In the genomic region with DNA sequence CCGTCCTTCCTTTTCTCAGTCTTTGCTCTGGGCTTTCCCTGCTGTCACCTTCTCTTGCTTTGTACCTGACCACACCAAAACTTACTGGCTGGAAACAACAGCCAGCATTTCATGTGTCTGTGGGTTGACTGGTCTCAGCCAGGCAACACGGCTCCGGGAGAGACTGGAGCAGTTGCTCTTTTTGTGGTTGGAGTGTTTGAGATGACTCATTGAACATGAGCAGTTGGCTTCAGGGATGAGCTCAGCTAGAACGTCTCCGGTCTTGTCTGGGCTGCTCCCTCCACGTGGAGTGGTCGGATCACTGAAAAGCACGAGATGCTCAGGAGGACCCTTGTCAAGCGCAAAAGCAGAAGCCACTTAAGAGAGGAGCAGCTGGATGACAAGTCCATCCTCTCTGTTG, we compare ENCODE assay signal across 15 mouse cellular contexts.
DNase-seq lines count a peak whose midpoint lies in the region; ATAC-seq and TF ChIP-seq lines count a peak whose summit lies in the region.
"Had no signal": no experiment of that assay in that cellular context is flagged by ENCODE, and none has a peak within 500 bp of the region (broad histone marks: within the 10 kb centered on the region; RNA-seq: fewer than 3 reads in every experiment).

No protein-coding gene starts in this region.

- H3K27ac ChIP-seq in forebrain, embryonic 13.5 days, result no peak overlapping the region
- H3K27ac ChIP-seq in midbrain, postnatal 0 days (ENCODE audit: low read depth, low read length), result no peak overlapping the region
- H3K27ac ChIP-seq: hindbrain, postnatal 0 days; limb, embryonic 15.5 days had no signal

- 87% methylated on average over 9 of the region's 9 CpGs for whole genome bisulfite sequencing in forebrain, embryonic 13.5 days
- 90% methylated on average over 9 of the region's 9 CpGs for whole genome bisulfite sequencing in midbrain, postnatal 0 days

- no peak overlapping the region for H3K4me3 ChIP-seq in C2C12 (ENCODE audit: insufficient read depth, poor library complexity, severe bottlenecking)
- H3K4me3 ChIP-seq in forebrain, embryonic 13.5 days, result no peak overlapping the region
- H3K4me3 ChIP-seq in midbrain, postnatal 0 days (ENCODE audit: low read depth, low read length), result no peak overlapping the region
- H3K4me3 ChIP-seq: heart, embryonic 12.5 days; limb, embryonic 15.5 days had no signal

- no peaks in the 10 kb centered on the region for H3K36me3 ChIP-seq in C2C12 (ENCODE audit: control insufficient read depth, insufficient read depth)
- H3K36me3 ChIP-seq in forebrain, embryonic 13.5 days (ENCODE audit: poor library complexity, severe bottlenecking), result no peaks in the 10 kb centered on the region
- no peaks in the 10 kb centered on the region for H3K36me3 ChIP-seq in midbrain, postnatal 0 days (ENCODE audit: insufficient read depth, low read length)
- H3K36me3 ChIP-seq: heart, embryonic 12.5 days; limb, embryonic 15.5 days had no signal

- H3K27me3 ChIP-seq in C2C12 (ENCODE audit: control insufficient read depth, insufficient read depth, insufficient read length), result no peaks in the 10 kb centered on the region
- H3K27me3 ChIP-seq in forebrain, embryonic 13.5 days, result no peaks in the 10 kb centered on the region
- no peaks in the 10 kb centered on the region for H3K27me3 ChIP-seq in midbrain, postnatal 0 days (ENCODE audit: insufficient read depth, low read length)
- H3K27me3 ChIP-seq: heart, embryonic 12.5 days; limb, embryonic 15.5 days had no signal

- H3K9ac ChIP-seq in forebrain, embryonic 13.5 days, result no peak overlapping the region
- no peak overlapping the region for H3K9ac ChIP-seq in midbrain, postnatal 0 days (replicated peaks; ENCODE audit: low read length, poor library complexity, severe bottlenecking)
- H3K9ac ChIP-seq: heart, embryonic 12.5 days; limb, embryonic 15.5 days had no signal

- H3K79me3 ChIP-seq in C2C12 (ENCODE audit: low read depth), result no peaks in the 10 kb centered on the region

- no peaks in the 10 kb centered on the region for H3K9me3 ChIP-seq in forebrain, embryonic 13.5 days (replicated peaks)
- no peaks in the 10 kb centered on the region for H3K9me3 ChIP-seq in midbrain, postnatal 0 days (ENCODE audit: low read length)
- H3K9me3 ChIP-seq: heart, embryonic 12.5 days; limb, embryonic 15.5 days had no signal

- DNase-seq in gastrocnemius, postnatal 25 days, result peak; percentile 37
- no peak for DNase-seq in gastrocnemius, postnatal 4 days (ENCODE audit: low spot score in 2 of 2)
- DNase-seq in cerebellum, adult 11 months, result peak; percentile 41
- no peak for DNase-seq in thymus, adult 18-20 months
- DNase-seq in midbrain, postnatal 0 days (ENCODE audit: low spot score), result no peak
- DNase-seq: embryo, embryonic 11 days; lung, postnatal 10 days; thymus, postnatal 4 days had no signal

- H3K4me1 ChIP-seq in forebrain, embryonic 13.5 days, result peaks cover 15% of the 10 kb centered on the region
- H3K4me1 ChIP-seq in midbrain, postnatal 0 days (ENCODE audit: insufficient read depth, low read length), result no peaks in the 10 kb centered on the region

- peak; percentile 17 for ATAC-seq in inflammation-experienced regulatory T-cells, adult 6 months
- no peak for ATAC-seq in forebrain, embryonic 13.5 days
- ATAC-seq in midbrain, postnatal 0 days (ENCODE audit: low FRiP score), result no peak
- ATAC-seq: activated CD4-positive, CD25-positive, alpha-beta regulatory T cell, adult 4 months; hindbrain, postnatal 0 days had no signal

- TF ChIP-seq CTCF in C2C12 (IDR thresholded peaks at IDR 0.05; ENCODE audit: control insufficient read depth, insufficient read depth, insufficient read length), result no peak
- TF ChIP-seq CTCF in midbrain, postnatal 0 days (IDR thresholded peaks at IDR 0.05), result no peak

- H3ac ChIP-seq in C2C12 (ENCODE audit: control insufficient read depth, insufficient read length, low read depth), result no peak overlapping the region

- H3K4me2 ChIP-seq in forebrain, embryonic 13.5 days, result no peak overlapping the region
- no peak overlapping the region for H3K4me2 ChIP-seq in midbrain, postnatal 0 days (ENCODE audit: low read depth, low read length, poor library complexity, severe bottlenecking)
- H3K4me2 ChIP-seq: heart, embryonic 12.5 days; limb, embryonic 15.5 days had no signal

- H3K79me2 ChIP-seq in C2C12 (ENCODE audit: control insufficient read depth, insufficient read depth), result no peaks in the 10 kb centered on the region

TF ChIP-seq in C2C12, 6 proteins besides CTCF, POLR2A, EP300 and RAD21:
- peak; percentile 88 for TF ChIP-seq MYOD1 (IDR thresholded peaks at IDR 0.05; ENCODE audit: control insufficient read depth, insufficient read length, low read depth)
- TF ChIP-seq FOSL1 (IDR thresholded peaks at IDR 0.05; ENCODE audit: insufficient read depth, low read length, poor library complexity, severe bottlenecking), result peak; percentile 92
- TF ChIP-seq MYOG (IDR thresholded peaks at IDR 0.05; ENCODE audit: control insufficient read depth, extremely low read depth, insufficient read length), result no peak
- no peak for TF ChIP-seq CEBPB (IDR thresholded peaks at IDR 0.05; ENCODE audit: low read depth)
- peak; percentile 100 for TF ChIP-seq MAX (IDR thresholded peaks at IDR 0.05)
- peak; percentile 38 for TF ChIP-seq USF1 (IDR thresholded peaks at IDR 0.05; ENCODE audit: low read depth)

Comparison
In these comparisons a context has a peak if more than half of its experiments do, and no peak if none do; other contexts are left out.
1. DNase-seq: peak in gastrocnemius, postnatal 25 days (single experiment) and cerebellum, adult 11 months (single experiment); none in gastrocnemius, postnatal 4 days (0 of 2), thymus, adult 18-20 months (0 of 2) and midbrain, postnatal 0 days (single experiment).